Mouse (Mus musculus) right cerebral cortex, adult 18-20 months (tissue): ENCODE measurements around the gene Olfr492.

Source experiments
- DNase-seq: peaks from one replicate; pipeline ENCODE4 v3.0.0; 2022; ENCODE audit warnings: mixed read lengths

Gene Olfr492

DNA sequence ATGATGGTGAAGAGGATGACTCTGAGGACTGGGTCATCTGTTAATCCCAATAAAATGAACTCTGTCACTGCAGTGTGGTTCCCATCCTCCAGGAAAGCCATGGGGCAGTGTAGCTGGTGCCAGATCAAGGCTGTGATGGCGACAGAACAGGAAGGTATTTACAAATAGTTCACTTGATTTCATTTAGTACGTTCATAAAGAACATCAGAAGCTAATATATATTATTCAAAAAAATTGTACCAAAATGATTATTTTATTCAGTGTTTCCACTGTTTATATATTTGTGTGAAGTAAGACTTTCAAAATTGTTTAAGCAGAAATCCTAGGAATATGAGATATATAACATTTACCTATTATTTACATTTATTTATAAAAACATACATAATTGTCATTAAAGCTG is at the start of gene Olfr492:
Olfr492 (minus strand) TSS at position 101 of the 400 bp plus-strand sequence.
- no peak for DNase-seq

DNA sequence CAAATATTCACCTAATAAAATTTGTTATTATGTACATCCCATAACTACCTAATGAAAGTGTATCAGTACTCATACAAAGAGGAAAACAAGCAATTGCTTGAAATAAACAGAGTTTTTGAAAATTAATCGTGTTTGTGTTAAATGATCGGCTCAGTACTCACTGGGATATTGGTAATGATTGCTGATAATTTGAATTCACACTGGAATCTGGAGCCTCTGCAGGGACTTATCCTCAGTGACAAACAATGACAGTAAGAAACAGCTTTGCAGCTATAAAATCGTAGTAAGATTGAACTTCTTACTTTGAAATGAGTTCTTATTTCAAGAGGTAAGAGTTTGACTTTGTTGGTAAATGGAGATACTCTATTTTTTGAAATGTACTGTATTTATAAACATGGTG is 41.6 kb upstream of the Olfr492 start, which contains the start of gene Olfr494:
Olfr494 (plus strand) TSS at position 301 of the 400 bp plus-strand sequence.
- no peak for DNase-seq

DNA sequence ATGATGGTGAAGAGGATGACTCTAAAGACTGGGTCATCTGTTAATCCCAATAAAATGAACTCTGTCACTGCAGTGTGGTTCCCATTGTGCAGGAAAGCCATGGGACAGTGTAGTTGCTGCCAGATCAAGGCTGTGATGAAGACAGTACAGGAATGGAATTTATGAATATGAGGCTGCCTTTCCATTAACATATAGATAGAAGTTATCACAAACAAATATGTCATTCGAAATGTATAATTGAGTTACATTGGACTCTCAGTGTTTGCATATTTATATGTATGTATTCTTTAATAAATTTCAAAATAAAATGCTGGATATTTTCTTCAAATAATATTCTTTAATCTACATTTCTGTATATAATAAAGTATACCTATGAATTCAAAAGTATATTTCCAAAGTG is 23.4 kb upstream of the Olfr492 start, which contains the start of gene Olfr493:
Olfr493 (minus strand) TSS at position 101 of the 400 bp plus-strand sequence.
- DNase-seq: no peak

DNA sequence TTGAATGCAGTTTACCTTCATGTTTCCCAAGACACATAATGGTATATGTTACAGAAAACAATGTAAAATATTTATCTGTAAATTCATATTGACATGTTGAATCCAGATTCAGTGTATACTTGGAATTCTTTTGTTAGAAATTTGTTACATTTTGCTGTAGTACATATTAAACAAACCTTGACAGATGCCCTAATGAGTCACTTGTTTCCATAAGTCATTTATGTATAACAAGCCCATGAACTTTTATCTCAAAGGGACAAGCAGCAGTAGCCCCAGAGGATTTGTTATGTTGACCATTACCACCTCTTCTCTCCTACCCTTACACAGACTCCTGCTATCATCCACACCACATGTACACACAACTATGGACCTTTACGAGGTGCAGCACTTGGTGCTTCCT is 10.3 kb downstream of the Olfr492 start, which contains the start of gene Olfr491:
Olfr491 (plus strand) TSS at position 301 of the 400 bp plus-strand sequence.
- DNase-seq: no peak

DNA sequence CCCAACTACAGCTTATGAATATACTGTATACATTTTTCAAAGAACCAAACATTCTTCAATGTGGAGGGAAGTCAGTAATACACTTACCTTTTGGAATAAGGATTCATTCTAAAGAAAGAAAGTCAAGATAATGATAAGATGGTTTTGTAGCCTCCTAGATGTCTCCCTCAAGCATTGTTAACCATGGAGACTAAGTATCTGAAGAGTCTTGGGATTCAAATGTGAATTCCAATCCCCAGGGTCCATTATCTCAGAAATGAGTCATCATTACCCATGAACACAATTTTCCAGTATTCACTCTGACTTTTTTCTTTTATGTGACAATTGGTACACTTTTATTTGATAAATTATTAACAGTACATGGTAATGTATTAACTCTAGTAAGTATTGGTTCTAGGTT is 34.6 kb downstream of the Olfr492 start, which contains the start of gene Olfr490:
Olfr490 (minus strand) TSS at position 101 of the 400 bp plus-strand sequence.
- DNase-seq: no peak
